13 mouse cellular contexts compared by ENCODE assay signal in the genomic region with DNA sequence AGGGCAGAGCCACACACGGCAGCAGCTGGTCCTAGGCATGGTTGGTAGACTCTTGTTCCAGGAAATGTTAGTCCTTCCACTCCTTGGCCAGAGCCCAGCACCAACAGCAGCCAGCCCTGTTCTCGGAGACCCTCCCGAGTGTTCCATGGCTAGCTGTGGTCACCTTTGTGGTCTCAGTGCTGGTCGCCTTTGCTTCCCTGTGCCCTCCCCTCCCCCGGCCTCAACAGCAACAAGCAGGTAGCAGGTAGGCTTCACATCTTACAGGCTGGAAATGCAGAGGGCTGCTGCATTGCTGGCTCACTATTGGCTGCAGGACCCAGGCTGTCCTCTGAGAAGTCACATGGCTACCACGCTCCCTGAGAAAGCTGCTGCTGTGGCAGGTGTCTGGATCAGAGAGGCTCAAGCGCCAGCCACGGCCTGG.
DNase-seq lines count a peak whose midpoint lies in the region; ATAC-seq and TF ChIP-seq lines count a peak whose summit lies in the region.
"Had no signal": no experiment of that assay in that cellular context is flagged by ENCODE, and none has a peak within 500 bp of the region (broad histone marks: within the 10 kb centered on the region; RNA-seq: fewer than 3 reads in every experiment).

No protein-coding gene starts in this region.

- H3K27ac ChIP-seq in kidney, embryonic 14.5 days (ENCODE audit: low read depth, low read length): no peak overlapping the region
- H3K27ac ChIP-seq in gastrocnemius, adult 2 months: peak overlapping the region; percentile 99
- H3K27ac ChIP-seq: embryonic facial prominence, embryonic 12.5 days; liver, embryonic 15.5 days; neural tube, embryonic 12.5 days had no signal

- no peaks in the 10 kb centered on the region for H3K36me3 ChIP-seq in kidney, embryonic 14.5 days (ENCODE audit: control insufficient read depth, insufficient read depth, low read length)
- H3K36me3 ChIP-seq: embryonic facial prominence, embryonic 12.5 days; liver, embryonic 15.5 days; neural tube, embryonic 12.5 days had no signal

- H3K4me1 ChIP-seq in kidney, embryonic 14.5 days (ENCODE audit: control insufficient read depth, insufficient read depth, low read length): peaks cover 26% of the 10 kb centered on the region

- no peak overlapping the region for H3K4me3 ChIP-seq in kidney, embryonic 14.5 days (ENCODE audit: low read length)
- peak overlapping the region; percentile 75 for H3K4me3 ChIP-seq in gastrocnemius, adult 2 months
- H3K4me3 ChIP-seq: embryonic facial prominence, embryonic 12.5 days; liver, embryonic 15.5 days; neural tube, embryonic 12.5 days had no signal

- DNase-seq in cerebellum, adult 11 months: peak; percentile 39
- peak; percentile 58 for DNase-seq in kidney, adult 18-20 months
- peak; percentile 81 for DNase-seq in gastrocnemius, adult 2 months
- peak; percentile 49 for DNase-seq in kidney, postnatal 10 days
- DNase-seq: B cell, adult 2 months had no signal

- H3K27me3 ChIP-seq in kidney, embryonic 14.5 days (ENCODE audit: control insufficient read depth, insufficient read depth, low read length): no peaks in the 10 kb centered on the region
- H3K27me3 ChIP-seq: embryonic facial prominence, embryonic 12.5 days; liver, embryonic 15.5 days; neural tube, embryonic 12.5 days had no signal

- H3K9me3 ChIP-seq in kidney, embryonic 14.5 days (ENCODE audit: control insufficient read depth, low read length): no peaks in the 10 kb centered on the region
- H3K9me3 ChIP-seq: embryonic facial prominence, embryonic 12.5 days; liver, embryonic 15.5 days; neural tube, embryonic 12.5 days had no signal

- ATAC-seq in cerebellum, adult (ENCODE audit: insufficient number of reproducible peaks, low FRiP score, low TSS enrichment): no peak
- no peak for ATAC-seq in kidney, embryonic 14.5 days (ENCODE audit: low FRiP score, low TSS enrichment)
- no peak for ATAC-seq in CD4-positive, CD25-positive, alpha-beta regulatory T cell, adult 4 months
- no peak for ATAC-seq in erythroblast, adult 5-6 weeks (replicated peaks; ENCODE audit: low FRiP score, poor library complexity, severe bottlenecking)
- ATAC-seq: inflammation-experienced regulatory T-cells, adult 6 months had no signal

- no peak overlapping the region for H3K4me2 ChIP-seq in kidney, embryonic 14.5 days (replicated peaks; ENCODE audit: low read depth, low read length)
- H3K4me2 ChIP-seq: embryonic facial prominence, embryonic 12.5 days; liver, embryonic 15.5 days; neural tube, embryonic 12.5 days had no signal

- H3K9ac ChIP-seq in kidney, embryonic 14.5 days (ENCODE audit: low read depth, low read length): no peak overlapping the region
- H3K9ac ChIP-seq: embryonic facial prominence, embryonic 12.5 days; liver, embryonic 15.5 days; neural tube, embryonic 12.5 days had no signal

- WGBS in kidney, embryonic 14.5 days: 70% methylated on average over 8 of the region's 8 CpGs

- no peak for TF ChIP-seq CTCF in gastrocnemius, adult 2 months (IDR thresholded peaks at IDR 0.05)

- intact Hi-C loops in gastrocnemius, adult 2 months (cut with DNase I): no loop called here
